Mouse (Mus musculus): ENCODE measurements around the gene Acsbg2.

GRCm38 (mm10) chr17:56848785-56849184 is 25.5 kb downstream of the Acsbg2 start:
- TF ChIP-seq TAL1 (IDR thresholded peaks at IDR 0.05; ENCODE audit: low read length) (no peak), GATA1 (IDR thresholded peaks at IDR 0.05; ENCODE audit: low read length) (no peak)
